Mouse (Mus musculus) heart, adult 2 months (tissue): ENCODE data around the gene Hexim2.

Experiments
- CTCF ChIP-seq: fragments of 200-600 bp; IDR thresholded peaks from 2 replicates; pipeline ENCODE4 v1.8.1; 2022; ENCODE audit warnings: antibody characterized with exemption, mild to moderate bottlenecking, moderate library complexity
- POLR2A ChIP-seq: fragments of 200-500 bp; IDR thresholded peaks from 2 replicates; pipeline ENCODE4 v1.6.1; 2011; ENCODE audit warnings: mild to moderate bottlenecking, low read depth, low read length, control low read depth; ENCODE audit not compliant: insufficient read depth

- no peak for TF ChIP-seq CTCF
- TF ChIP-seq POLR2A, result no peak
These were observed 32.8 kb upstream of the Hexim2 start for GRCm38 (mm10) chr11:103099352-103099940.
